Mouse (Mus musculus): Measurements from ENCODE around the gene Cnnm2.

- no peak for TF ChIP-seq CTCF (IDR thresholded peaks at IDR 0.05; ENCODE audit: low read depth, low read length)
- no peak for TF ChIP-seq POLR2A (IDR thresholded peaks at IDR 0.05; ENCODE audit: borderline replicate concordance, low read depth, low read length)
Observed at GRCm38 (mm10) chr19:46805933-46806688, 44.7 kb downstream of the Cnnm2 start.

Measured in bone marrow macrophage, adult 2 months (primary cell).